Mouse (Mus musculus) CD4-positive helper T cell, adult 2 months (primary cell): Measurements from ENCODE around the gene Tcl1.
"Not testable (repeated sequence)": the region's sequence is repeated elsewhere in the genome, so short reads cannot be mapped to it uniquely, and the experiment has no call there.

ENCODE experiments used
- DNase-seq: peaks from one replicate; pipeline ENCODE4 v3.0.0-alpha.2; 2012; ENCODE audit warnings: low read depth, missing footprints, low spot score

Tcl1 gene

DNA sequence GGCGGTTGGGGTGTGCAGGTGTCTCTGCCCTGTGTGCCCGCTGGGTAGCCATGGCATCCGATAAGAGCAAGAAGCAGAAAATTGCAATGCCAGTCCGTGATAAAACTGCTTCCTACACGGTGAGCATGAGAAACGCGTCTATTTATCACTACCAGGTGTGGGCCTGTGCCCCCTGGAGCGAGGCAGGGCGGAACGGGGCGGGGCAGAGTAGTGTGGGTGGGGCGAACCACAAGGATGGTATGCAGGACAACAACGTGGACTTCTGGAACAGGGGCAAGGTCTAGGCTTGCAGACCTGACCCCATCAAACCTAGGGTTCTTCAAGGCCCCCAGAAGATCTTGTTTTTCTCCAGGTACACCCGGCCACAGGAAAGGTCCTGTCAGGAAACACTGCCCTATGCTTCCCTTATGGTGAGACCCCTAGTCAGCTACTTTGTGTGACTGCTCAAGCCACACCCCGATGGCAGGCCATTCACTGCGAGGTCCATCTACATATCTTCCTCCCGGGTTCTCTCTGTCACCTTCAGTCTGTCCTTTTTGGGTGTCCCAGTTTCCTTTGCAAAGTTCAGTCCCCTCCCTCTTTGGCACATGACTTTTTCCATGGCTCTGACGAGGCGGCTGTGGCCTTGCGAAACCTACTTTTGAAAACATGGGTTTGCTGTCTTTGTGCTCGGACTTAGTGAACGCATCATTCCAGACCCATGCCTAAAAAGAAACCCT lies at the start of gene Tcl1:
TSS of gene Tcl1 (minus strand) at position 193 of the 719 bp plus-strand sequence.
- DNase-seq: no peak

DNA sequence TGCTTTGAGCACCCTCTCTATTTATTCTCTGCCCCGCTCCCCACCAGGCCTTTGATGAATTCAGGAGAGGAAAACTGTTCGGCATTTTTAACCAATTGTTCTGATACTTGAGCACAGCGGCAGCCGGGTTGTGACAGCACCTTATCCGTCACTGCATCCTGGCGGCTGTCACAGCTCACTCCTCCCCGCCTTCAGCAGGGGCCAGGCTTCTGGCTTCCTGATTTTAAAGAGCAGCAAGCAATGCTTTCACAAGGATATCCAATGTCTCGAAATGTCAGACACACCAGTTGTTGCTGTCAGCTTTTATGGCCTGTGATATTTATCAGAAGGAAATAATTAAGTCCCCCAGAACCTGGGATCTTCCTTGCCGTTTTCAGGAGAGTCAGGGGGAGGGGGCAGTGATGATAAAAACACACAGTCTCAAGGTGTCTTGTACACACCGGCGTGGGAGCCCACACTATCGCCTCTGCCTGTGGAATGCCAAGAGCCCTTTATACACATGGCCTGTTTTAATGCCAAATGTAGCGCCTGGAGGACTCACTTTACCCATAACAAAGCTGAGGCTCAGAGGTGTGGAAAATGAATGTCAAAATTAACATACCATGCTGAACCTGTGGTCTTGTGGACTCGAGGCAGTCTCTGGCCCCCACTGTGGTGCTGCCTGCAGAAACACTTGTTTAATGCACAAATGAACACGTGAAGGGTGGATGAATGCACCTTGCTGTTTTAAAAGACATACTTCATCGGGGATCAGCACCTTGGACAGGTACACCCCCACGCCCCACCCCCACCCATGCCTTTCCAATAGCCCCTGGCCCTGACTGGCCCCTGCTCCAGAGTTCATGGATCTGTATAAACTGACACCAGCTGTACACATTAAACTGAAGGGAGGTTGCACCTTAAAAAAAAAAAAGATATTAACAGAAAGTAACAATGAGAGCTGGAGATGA lies 48.7 kb upstream of the Tcl1 start:
- no peak for DNase-seq

- no peak for DNase-seq
Measured at GRCm38 (mm10) chr12:105267076-105267475, 44.5 kb upstream of the Tcl1 start.

DNA sequence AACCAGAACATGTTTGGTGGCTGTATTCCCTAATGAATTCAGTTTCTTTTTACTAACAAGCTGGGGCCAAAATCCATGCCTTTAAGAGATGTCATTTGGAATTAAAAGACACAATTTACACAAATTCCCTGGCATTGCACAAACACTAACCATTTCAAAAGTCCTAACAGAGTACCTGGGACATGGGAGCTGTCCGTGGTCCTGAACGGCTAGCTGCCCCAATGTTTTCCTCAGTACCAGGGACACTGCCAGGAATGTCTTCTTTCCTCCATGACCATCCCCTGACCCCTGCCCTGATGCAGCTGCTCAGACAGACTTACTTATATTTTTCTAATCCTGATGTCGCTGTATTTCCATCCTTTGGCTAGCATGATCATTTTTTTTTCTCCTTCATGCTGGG lies 43.5 kb upstream of the Tcl1 start:
- DNase-seq: no peak

GRCm38 (mm10) chr12:105259221-105259620 lies 36.6 kb upstream of the Tcl1 start:
- no peak for DNase-seq

DNA sequence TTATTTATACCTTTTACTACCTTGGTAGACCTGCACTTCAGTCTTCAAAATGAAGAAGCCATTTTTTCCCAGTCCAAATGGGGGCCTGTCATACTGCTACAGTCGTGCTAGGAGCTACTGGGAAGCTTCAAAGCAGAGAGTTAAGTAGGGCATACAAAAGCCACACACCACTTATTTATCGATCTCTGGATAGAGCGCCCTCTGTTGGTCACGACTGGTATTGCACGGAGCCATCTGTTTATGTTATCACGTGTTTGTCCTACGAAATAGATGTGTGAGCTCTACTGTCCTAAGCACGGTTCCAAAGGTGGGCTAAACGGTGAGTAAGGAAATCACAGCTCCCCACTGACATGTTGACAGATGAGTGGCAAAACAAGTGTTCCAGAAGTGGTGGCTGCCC lies 36.2 kb upstream of the Tcl1 start:
- DNase-seq: no peak

DNA sequence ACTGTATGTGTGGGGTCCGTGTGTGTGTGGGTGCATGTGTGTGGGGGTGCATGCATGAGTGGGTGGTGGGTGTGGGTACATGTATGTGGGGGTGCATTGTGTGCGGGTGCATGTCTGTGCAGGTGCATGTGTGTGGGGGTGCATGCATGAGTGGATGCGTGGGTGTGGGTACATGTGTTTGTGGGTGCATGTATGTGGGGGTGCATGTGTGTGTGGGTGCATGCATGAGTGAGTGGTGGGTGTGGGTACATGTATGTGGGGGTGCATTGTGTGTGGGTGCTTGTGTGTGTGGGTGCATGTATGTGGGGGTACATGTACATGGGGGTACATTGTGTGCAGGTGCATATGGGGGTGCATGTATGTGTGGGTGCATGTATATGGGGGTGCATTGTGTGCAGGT lies 31.2 kb upstream of the Tcl1 start:
- DNase-seq: no peak

GRCm38 (mm10) chr12:105248763-105249233 lies 26.2 kb upstream of the Tcl1 start:
- no peak for DNase-seq

DNA sequence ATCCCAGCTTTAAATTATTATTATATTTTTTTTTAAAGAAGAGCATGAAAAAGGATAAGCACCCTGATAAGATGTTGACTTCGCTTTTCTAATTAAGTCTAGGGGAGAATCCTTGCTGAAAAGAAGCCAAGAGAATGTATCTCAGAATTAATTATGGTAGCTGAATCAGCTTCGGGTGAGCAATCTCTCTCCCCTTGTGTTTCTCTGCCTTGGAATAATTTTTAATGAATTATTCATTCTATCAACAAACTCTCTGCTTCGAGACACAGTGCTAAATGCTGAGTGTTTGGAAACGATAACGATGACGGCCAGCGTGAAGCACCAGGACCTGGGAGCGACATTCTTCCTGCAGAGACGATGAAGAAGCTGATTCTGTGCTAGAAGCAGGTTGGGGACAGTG lies 16.5 kb upstream of the Tcl1 start:
- DNase-seq: no peak

- no peak for DNase-seq
Measured at GRCm38 (mm10) chr12:105235091-105235490, 12.5 kb upstream of the Tcl1 start.

DNA sequence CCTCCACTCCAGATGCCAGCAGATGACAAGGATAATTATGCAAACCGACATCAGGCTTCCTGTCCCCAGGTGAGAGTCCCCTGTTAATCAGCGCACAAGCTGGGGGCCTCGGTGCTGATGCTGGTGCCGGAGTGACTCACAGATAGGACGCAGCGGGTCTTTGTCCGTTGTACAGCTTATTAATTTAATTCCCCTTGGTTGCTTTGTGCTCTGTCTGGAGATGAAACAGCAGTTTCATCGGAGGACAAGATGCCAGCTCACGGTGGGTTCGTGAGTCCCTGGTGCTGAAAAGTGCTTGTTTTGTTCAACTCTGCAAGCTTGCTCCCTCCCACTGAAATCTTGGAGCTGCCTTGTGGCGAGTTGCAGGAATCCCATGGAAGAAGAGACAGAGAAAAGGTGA lies 11.8 kb upstream of the Tcl1 start:
- no peak for DNase-seq

DNA sequence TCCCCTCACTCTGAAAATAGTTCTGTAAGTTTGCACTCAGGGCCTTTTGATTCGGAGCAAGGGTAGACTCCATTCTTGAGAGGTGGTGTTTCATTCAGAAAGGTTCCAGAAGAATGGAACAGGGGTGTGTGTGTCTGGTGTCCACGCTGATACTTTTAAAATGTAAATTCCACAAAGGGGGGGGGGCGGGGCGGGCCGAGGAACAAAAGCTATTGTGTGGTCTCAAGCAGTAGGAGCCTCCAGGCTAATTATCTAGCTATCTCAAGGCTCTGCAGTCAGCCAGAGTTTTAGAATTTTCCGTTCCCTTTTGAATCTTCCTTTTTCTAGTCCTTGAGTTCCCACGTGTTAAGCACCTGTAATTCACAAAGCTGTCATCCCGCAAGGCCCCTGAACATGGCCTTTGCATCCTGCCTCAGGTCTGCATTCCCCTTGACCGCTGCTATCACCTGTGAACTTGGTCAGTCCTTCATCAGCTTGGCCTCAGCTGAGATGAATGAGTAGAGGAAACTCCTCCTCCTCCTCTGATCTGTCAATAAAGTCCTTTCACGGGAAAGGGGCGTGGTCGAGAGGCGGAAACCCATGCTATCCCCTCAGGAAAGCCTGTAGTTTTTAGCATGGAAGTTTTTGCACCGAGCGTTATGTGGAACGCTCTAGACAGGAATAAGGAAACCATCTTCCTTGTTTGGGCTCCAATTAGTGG lies 2.2 kb upstream of the Tcl1 start:
- no peak for DNase-seq

GRCm38 (mm10) chr12:105217101-105217760 lies 5.4 kb downstream of the Tcl1 start:
- no peak for DNase-seq

DNA sequence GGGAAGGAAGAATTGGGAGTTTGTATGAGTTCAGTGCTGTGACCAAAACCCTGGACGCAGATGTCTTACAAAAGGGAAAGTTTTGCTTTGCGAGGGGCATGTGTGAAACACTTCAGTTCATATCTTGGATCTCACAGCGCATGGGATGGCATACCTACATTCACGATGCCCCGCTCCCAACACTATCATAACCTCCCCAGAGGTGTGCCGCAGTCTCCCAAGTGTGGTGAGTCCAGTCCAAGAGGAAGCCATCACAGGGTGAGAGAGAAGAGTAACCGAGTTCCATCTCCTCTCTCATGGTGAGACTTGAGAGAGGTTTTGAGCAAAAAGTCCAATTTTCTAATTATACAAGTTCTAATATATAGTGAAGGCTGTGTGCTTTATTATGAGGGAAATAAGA lies 13.4 kb downstream of the Tcl1 start:
- DNase-seq: no peak

DNA sequence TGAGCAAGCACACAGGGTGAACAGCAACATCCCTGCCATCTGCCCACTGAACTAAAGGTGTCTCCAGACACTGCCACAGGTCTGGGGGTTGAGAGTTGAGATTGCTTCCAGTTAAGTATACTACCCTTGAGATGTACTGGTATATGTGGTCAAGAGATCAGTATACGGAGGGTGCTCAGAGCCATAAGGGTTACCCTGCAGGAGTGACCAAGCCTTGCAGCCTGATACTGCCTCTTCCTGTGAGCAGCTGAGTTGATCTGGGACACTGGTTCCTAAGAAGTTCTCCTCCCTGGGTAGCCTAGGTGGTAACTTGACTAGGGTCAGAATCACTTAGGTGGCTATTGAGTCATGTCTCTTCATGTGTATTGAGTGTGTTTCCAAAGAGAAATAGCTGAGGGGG lies 14.2 kb downstream of the Tcl1 start:
- no peak for DNase-seq

GRCm38 (mm10) chr12:105207071-105207470 lies 15.5 kb downstream of the Tcl1 start:
- DNase-seq: no peak

DNA sequence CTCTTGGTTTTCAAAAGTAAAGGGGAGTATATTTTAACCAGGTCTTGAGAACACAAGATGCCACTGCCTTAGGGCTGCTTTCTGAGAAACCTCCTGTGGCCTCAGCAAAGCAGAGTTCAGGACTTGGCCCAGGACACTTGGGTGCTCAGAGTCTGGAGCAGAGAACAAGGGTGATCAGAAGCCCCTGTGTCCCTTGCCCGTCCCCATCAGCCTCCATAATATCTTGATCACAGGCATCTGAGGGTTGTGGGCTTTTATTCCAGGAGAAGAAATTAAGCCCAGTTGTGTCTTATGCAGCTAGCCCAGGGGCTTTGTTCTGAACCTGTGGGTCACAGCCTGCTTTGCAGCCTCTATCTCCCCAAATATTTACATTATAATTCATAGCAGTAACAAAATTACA lies 20.9 kb downstream of the Tcl1 start, which contains the start of gene Tcl1b4:
TSS of gene Tcl1b4 (plus strand) at position 301 of the 400 bp plus-strand sequence.
- DNase-seq: not testable (repeated sequence)

DNA sequence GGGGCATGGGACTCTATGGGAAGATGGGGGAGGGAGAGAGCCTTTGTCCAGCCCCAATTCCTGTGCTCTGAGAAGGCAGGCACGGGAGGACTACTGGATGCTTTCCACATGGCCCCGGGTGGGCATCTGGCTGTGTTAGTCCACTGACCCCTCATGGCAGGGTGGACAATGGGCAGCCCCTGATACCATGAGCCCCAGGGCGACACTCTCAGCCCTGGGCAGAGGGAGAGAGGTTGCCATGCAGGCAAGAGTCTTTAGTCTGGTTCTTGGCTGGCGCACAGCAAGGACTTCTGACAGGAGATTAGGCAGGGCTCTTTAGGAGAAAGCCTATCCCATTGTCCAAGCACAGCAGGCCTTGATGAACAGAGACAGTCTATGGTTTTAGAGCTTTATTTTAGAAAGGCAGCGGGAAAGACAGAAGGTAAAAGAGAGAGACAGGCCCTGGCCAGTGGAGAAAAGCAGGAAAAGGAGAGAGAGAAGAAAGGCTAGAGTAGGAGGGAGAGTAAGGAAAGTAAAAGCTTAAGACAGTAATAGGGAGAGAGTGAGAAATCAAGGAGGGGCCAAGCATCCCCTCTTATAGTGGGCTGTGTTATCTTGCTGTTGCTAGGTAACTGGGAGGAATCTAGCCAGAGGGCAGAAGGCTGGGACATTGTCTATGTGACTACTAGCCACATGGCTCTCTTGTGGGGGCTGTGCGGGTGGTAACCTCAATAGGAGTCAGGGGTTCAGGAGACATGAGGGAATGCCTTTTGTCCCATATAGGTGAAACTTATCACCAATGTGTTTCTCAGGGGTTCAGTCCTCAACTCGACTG lies 22.7 kb downstream of the Tcl1 start:
- DNase-seq: not testable (repeated sequence)

- not testable (repeated sequence) for DNase-seq
Measured at GRCm38 (mm10) chr12:105190743-105191142, 31.9 kb downstream of the Tcl1 start, which contains the start of gene Tcl1b3. Gene Tcl1b3, plus strand, starts transcription at chr12:105191043.

DNA sequence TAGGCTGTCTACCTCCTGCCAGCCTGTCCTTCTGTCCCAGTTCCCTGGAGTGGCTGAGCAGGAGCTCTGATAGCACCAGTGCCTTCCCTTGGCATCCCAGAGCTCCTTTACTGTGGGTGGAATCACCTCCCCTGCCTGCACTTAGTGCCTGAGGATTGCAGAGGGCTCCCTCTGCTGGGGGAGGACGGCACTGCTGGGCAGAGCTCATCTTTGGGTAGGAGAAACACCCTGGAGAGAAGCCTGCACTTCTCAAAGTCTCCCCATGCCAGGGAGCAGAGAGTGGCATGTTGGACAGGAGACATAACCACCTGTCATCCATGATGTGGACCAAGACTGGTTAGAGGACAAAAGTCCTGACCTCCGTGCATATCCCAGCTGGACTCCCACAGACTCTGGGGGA lies 33.6 kb downstream of the Tcl1 start:
- DNase-seq: not testable (repeated sequence)
